Mouse (Mus musculus): ENCODE data around the gene Mrpl48.

GRCm38 (mm10) chr7:100590845-100591521, 17.1 kb downstream of the Mrpl48 start:
- TF ChIP-seq CTCF (IDR thresholded peaks at IDR 0.05; ENCODE audit: low read depth, low read length): no peak
- no peak for TF ChIP-seq POLR2A (IDR thresholded peaks at IDR 0.05; ENCODE audit: borderline replicate concordance, low read depth, low read length)

Data from bone marrow macrophage, adult 2 months (primary cell).